13 mouse cellular contexts compared by ENCODE assay signal in genomic region chr11:76572820-76573385, GRCm38 (mm10). TPM values are rescaled to one million over a fixed set of nuclear protein-coding genes. Genes with fewer than 3 reads are reported as not detected.
DNase-seq lines count a peak whose midpoint lies in the region.
"Had no signal": no experiment of that assay in that cellular context is flagged by ENCODE, and none has a peak within 500 bp of the region (broad histone marks: within the 10 kb centered on the region; RNA-seq: fewer than 3 reads in every experiment).

No protein-coding gene starts in this region.

- DNase-seq in 3T3-L1 (ENCODE audit: low read depth, low spot score) (peak; percentile 49), 416B (ENCODE audit: low read depth) (peak; percentile 59)
- peak; percentile 76 for DNase-seq in brain, adult 2 months (ENCODE audit: low read depth, low spot score)
- peak; percentile 36 to 83 for DNase-seq in left cerebral cortex, postnatal 14 days (ENCODE audit: low spot score in 2 of 2)
- no peak for DNase-seq in kidney, postnatal 25 days
- no peak for DNase-seq in spleen, postnatal 4 days (ENCODE audit: low spot score in 2 of 2)
- DNase-seq in urinary bladder, postnatal 14 days (ENCODE audit: low spot score), result no peak
- DNase-seq: adrenal gland, postnatal 36 days; cerebellum, adult 11 months; heart, postnatal 4 days; kidney, postnatal 10 days; lung, embryonic 14.5 days; thymus, adult 2 months had no signal

- intact Hi-C loops in left cerebral cortex, postnatal 14 days (cut with DNase I), result loop anchor here (10.0 kb wide), 2 partner anchors 48 to 118 kb away; no protein-coding TSS in a partner anchor

RNA-seq across cellular contexts. Expression of gene Abr, which starts 49.2 kb away (rescaled TPM):
- 100 to 1,000 TPM; 424 to 443 TPM for total RNA-seq in left cerebral cortex, postnatal 14 days (2021)

Comparison
In these comparisons a context has a peak if more than half of its experiments do, and no peak if none do; other contexts are left out.
1. DNase-seq: peak in 3T3-L1 (single experiment), 416B (single experiment), brain, adult 2 months (single experiment) and left cerebral cortex, postnatal 14 days (2 of 2); none in kidney, postnatal 25 days (0 of 2), spleen, postnatal 4 days (0 of 2) and urinary bladder, postnatal 14 days (single experiment).